Mouse (Mus musculus) CH12.LX (cell line): ENCODE data around the gene Rps5. TPM values are rescaled to one million over a fixed set of nuclear protein-coding genes. Genes with fewer than 3 reads are reported as not detected.

Experiments
- DNase-seq: peaks from one replicate; pipeline ENCODE4 v3.0.0-alpha.2; 2013; ENCODE audit errors: extremely low read depth
- H3K27ac ChIP-seq: 2 replicates; pipeline ENCODE4 v1.5.1; 2012; ENCODE audit warnings: low read depth, mild to moderate bottlenecking, control low read depth, moderate library complexity; ENCODE audit not compliant: insufficient read depth
- H3K27me3 ChIP-seq: replicated peaks from 2 replicates; pipeline ENCODE3; 2012; ENCODE audit warnings: inconsistent platforms
- H3K36me3 ChIP-seq, 2 experiments: replicated peaks in 1 of 2; 2 replicates each; pipeline versions ENCODE3 to v1.6.1; 2012; ENCODE audit warnings: inconsistent platforms in 1 of 2, low read length in 1 of 2, mild to moderate bottlenecking in 1 of 2, mixed read lengths in 1 of 2, moderate library complexity in 1 of 2; ENCODE audit not compliant: control insufficient read depth in 1 of 2, insufficient read depth in 1 of 2
- H3K4me1 ChIP-seq, 2 experiments: 2 replicates each; pipeline ENCODE4 v1.6.1; 2012; ENCODE audit warnings: inconsistent platforms in 1 of 2, moderate library complexity in 1 of 2; ENCODE audit not compliant: insufficient read depth in 2 of 2, control insufficient read depth in 1 of 2
- H3K4me2 ChIP-seq: 2 replicates; pipeline ENCODE4 v1.6.1; 2012; ENCODE audit warnings: low read depth, mild to moderate bottlenecking, control low read depth; ENCODE audit not compliant: poor library complexity, insufficient read depth, severe bottlenecking
- H3K4me3 ChIP-seq, 3 experiments: fragments of 150-350 bp in 1 of 3; sonication (generic) in 1 of 3; replicated peaks in 1 of 3; 2 replicates each; pipeline versions ENCODE3 to v1.5.1; 2011 to 2012; ENCODE audit warnings: low read depth in 2 of 3, low read length in 2 of 3, mild to moderate bottlenecking in 2 of 3, moderate library complexity in 2 of 3, control low read depth in 1 of 3, improper control_type of control experiment in 1 of 3, inconsistent platforms in 1 of 3, mixed read lengths in 1 of 3; ENCODE audit not compliant: poor library complexity in 1 of 3
- H3K79me2 ChIP-seq: replicated peaks from 2 replicates; pipeline ENCODE4 v1.6.1; 2012; ENCODE audit warnings: mild to moderate bottlenecking, moderate library complexity; ENCODE audit not compliant: control insufficient read depth, poor library complexity, insufficient read depth, severe bottlenecking; ENCODE audit errors: extremely low read depth
- H3K9ac ChIP-seq: 2 replicates; pipeline ENCODE4 v1.6.1; 2012; ENCODE audit warnings: low read depth, mild to moderate bottlenecking, control low read depth, moderate library complexity; ENCODE audit not compliant: insufficient read depth
- H3K9me3 ChIP-seq: replicated peaks from 2 replicates; pipeline ENCODE3; 2012; ENCODE audit warnings: low read length, inconsistent platforms, mixed read lengths
- CHD1 ChIP-seq: IDR thresholded peaks from 2 replicates; pipeline ENCODE4 v1.6.1; 2012; ENCODE audit warnings: low read depth, low read length, improper control_type of control experiment, inconsistent platforms
- CHD2 ChIP-seq: IDR thresholded peaks from 2 replicates; pipeline ENCODE4 v1.6.1; 2011; ENCODE audit warnings: low read length, improper control_type of control experiment
- CTCF ChIP-seq, 2 experiments: IDR thresholded peaks in 1 of 2; conservative IDR thresholded peaks in 1 of 2; 2 replicates each; pipeline ENCODE4 v1.5.1; 2011 to 2012; ENCODE audit warnings: low read depth in 2 of 2, low read length in 2 of 2, improper control_type of control experiment in 1 of 2, inconsistent platforms in 1 of 2, mild to moderate bottlenecking in 1 of 2, moderate library complexity in 1 of 2
- E2F4 ChIP-seq: IDR thresholded peaks from 2 replicates; pipeline ENCODE4 v1.6.1; 2011; ENCODE audit warnings: low read depth, low read length, improper control_type of control experiment; ENCODE audit not compliant: insufficient replicate concordance
- ELF1 ChIP-seq: IDR thresholded peaks from 2 replicates; pipeline ENCODE4 v1.6.1; 2014; ENCODE audit warnings: low read depth, mild to moderate bottlenecking, inconsistent platforms, low read length, improper control_type of control experiment
- EP300 ChIP-seq: IDR thresholded peaks from 2 replicates; pipeline ENCODE4 v1.6.1; 2011; ENCODE audit warnings: low read length, improper control_type of control experiment
- ETS1 ChIP-seq: conservative IDR thresholded peaks from 2 replicates; pipeline ENCODE4 v1.6.1; 2012; ENCODE audit warnings: low read depth, mild to moderate bottlenecking, inconsistent platforms, low read length, improper control_type of control experiment, moderate library complexity
- GABPA ChIP-seq: IDR thresholded peaks from 2 replicates; pipeline ENCODE4 v1.6.1; 2012; ENCODE audit warnings: low read depth, low read length, improper control_type of control experiment, inconsistent platforms; ENCODE audit not compliant: insufficient replicate concordance
- JUN ChIP-seq: IDR thresholded peaks from 2 replicates; pipeline ENCODE4 v1.6.1; 2011; ENCODE audit warnings: low read depth, mild to moderate bottlenecking, low read length, improper control_type of control experiment, moderate library complexity; ENCODE audit not compliant: insufficient read depth
- MAZ ChIP-seq: IDR thresholded peaks from 2 replicates; pipeline ENCODE4 v1.6.1; 2012; ENCODE audit warnings: low read depth, mild to moderate bottlenecking, inconsistent platforms, low read length, improper control_type of control experiment, moderate library complexity
- MEF2A ChIP-seq: IDR thresholded peaks from 2 replicates; pipeline ENCODE4 v1.6.1; 2014; ENCODE audit warnings: low read depth, mild to moderate bottlenecking, inconsistent platforms, low read length, improper control_type of control experiment, borderline replicate concordance
- MYC ChIP-seq: IDR thresholded peaks from 2 replicates; pipeline ENCODE4 v1.6.1; 2011; ENCODE audit warnings: low read depth, mild to moderate bottlenecking, improper control_type of control experiment, low read length
- POLR2A ChIP-seq: IDR thresholded peaks from 2 replicates; pipeline ENCODE4 v1.6.1; 2011; ENCODE audit warnings: low read depth, mild to moderate bottlenecking, improper control_type of control experiment, low read length
- POLR2AphosphoS2 ChIP-seq: IDR thresholded peaks from 2 replicates; pipeline ENCODE4 v1.6.1; 2011; ENCODE audit warnings: low read depth, low read length, improper control_type of control experiment
- RAD21 ChIP-seq: IDR thresholded peaks from 2 replicates; pipeline ENCODE4 v1.6.1; 2011; ENCODE audit warnings: low read depth, mild to moderate bottlenecking, low read length, improper control_type of control experiment, moderate library complexity
- TCF12 ChIP-seq: IDR thresholded peaks from 2 replicates; pipeline ENCODE4 v1.6.1; 2014; ENCODE audit warnings: low read depth, mild to moderate bottlenecking, inconsistent platforms, low read length, improper control_type of control experiment
- USF1 ChIP-seq: IDR thresholded peaks from 2 replicates; pipeline ENCODE4 v1.6.1; 2014; ENCODE audit warnings: low read depth, mild to moderate bottlenecking, inconsistent platforms, low read length, improper control_type of control experiment
- USF2 ChIP-seq: conservative IDR thresholded peaks from 2 replicates; pipeline ENCODE4 v1.6.1; 2011; ENCODE audit warnings: low read depth, low read length, improper control_type of control experiment
- ZC3H11A ChIP-seq: IDR thresholded peaks from 2 replicates; pipeline ENCODE4 v1.6.1; 2012; ENCODE audit warnings: low read depth, mild to moderate bottlenecking, inconsistent platforms, low read length, improper control_type of control experiment
- ZMIZ1 ChIP-seq: IDR thresholded peaks from 2 replicates; pipeline ENCODE4 v1.6.1; 2012; ENCODE audit warnings: low read depth, mild to moderate bottlenecking, inconsistent platforms, low read length, improper control_type of control experiment
- ZNF384 ChIP-seq: IDR thresholded peaks from 2 replicates; pipeline ENCODE4 v1.6.1; 2012; ENCODE audit warnings: low read depth, low read length, improper control_type of control experiment, inconsistent platforms
- dilution Hi-C: fragments of 300-500 bp; cut with MboI; formaldehyde crosslinking; loops from 2 replicates; pipeline ENCODE4 v1.14.3; 2020; ENCODE audit warnings: low sequenced_read_pairs; ENCODE audit not compliant: extremely low pct_unique_long_range_greater_than_20kb, extremely low pct_ligation_motif_present
- in situ Hi-C: fragments of 300-500 bp; cut with MboI; formaldehyde crosslinking; loops from 3 replicates; pipeline ENCODE4 v1.14.3; 2019; ENCODE audit warnings: low sequenced_read_pairs, low pct_ligation_motif_present, low pct_unique_long_range_greater_than_20kb, mixed read lengths
- polyA plus RNA-seq: library from polyadenylated mRNA; unstranded; fragments of >175 nt; gene quantifications from 2 replicates; pipeline ENCODE4 v1.2.1, GENCODE M21; 2012; ENCODE audit warnings: low read depth; ENCODE audit not compliant: insufficient read length
- total RNA-seq, 2 experiments: library from RNA; depleted of rRNA; stranded (reverse); fragments of 300-350 nt in 1 of 2; fragments of >200 nt in 1 of 2; gene quantifications; 2 replicates each; pipeline ENCODE4 v1.2.3; 2012 to 2014

The Rps5 gene
- total and polyA plus RNA-seq, 3 experiments: 2,088 to 4,293 (median 4,026) TPM

DNA sequence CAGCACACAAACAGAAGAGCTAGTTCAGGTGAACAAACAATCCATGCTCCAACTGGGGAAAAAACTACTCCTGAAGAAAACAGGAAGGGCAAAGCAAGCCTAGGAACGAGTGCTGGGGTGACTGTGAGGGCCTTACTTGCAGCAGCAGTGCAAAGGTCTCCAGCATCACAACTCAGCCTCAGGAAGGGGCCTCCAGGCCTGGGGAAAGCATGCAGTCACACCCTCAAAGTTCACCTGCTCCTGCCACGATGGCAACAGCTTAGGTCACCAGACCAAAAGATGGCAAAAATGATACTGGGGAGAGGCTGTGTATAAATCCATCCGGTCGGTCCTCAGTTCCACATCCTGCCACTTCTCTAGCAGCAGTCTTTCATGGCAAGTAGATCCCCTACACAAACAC is 36.9 kb downstream of the Rps5 start:
- dilution Hi-C loops (no loop called here), in situ Hi-C loops (no loop called here)
- Histone ChIP-seq H3K4me1 (peaks cover 0 to 30% of the 10 kb centered on the region in 2 experiments; a peak in 2 of 4 replicates), H3K4me2 (no peak overlapping the region), H3K27ac (no peak overlapping the region), H3K79me2 (no peaks in the 10 kb centered on the region)
- TF ChIP-seq TCF12: no peak
- TF ChIP-seq JUN: no peak
- no peak for TF ChIP-seq MAZ
- TF ChIP-seq ZC3H11A: no peak
- TF ChIP-seq CHD2: no peak
- no peak for TF ChIP-seq ELF1
- TF ChIP-seq ZMIZ1: no peak
- TF ChIP-seq ETS1: no peak
- no peak for TF ChIP-seq EP300
- TF ChIP-seq, all 38 proteins: peak for 0
- H3K36me3 ChIP-seq: no peaks in the 10 kb centered on the region
- DNase-seq: no peak
- no peak overlapping the region for H3K4me3 ChIP-seq
- H3K9me3 ChIP-seq: no peaks in the 10 kb centered on the region
- no peak overlapping the region for H3K9ac ChIP-seq
- H3K27me3 ChIP-seq: no peaks in the 10 kb centered on the region

DNA sequence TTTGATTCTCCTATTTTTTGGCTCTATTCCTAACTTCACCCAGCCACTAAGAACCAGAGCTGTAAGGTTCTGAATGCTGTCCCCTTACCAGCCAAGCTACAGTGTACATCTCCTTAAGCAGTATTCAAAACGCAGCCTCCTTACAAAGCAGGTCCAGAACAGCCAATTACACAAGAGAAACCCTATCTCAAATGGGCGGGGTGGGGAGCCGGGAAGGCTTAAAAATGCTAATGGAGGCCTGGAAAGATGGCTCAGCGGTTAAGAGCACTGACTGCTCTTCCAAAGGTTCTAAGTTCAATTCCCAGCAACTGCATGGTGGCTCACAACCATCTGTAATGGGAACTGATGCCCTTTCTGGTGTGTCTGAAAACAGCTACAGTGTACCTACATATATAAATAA is 37.6 kb downstream of the Rps5 start:
- no peak overlapping the region for H3K9ac ChIP-seq
- no peak overlapping the region for H3K27ac ChIP-seq
- no peaks in the 10 kb centered on the region for H3K79me2 ChIP-seq
- no peak for DNase-seq
- TF ChIP-seq MAZ (no peak), USF1 (no peak), POLR2AphosphoS2 (no peak), USF2 (no peak), CHD2 (no peak), E2F4 (no peak), ZC3H11A (no peak), ZMIZ1 (no peak), CTCF (conservative IDR thresholded peaks at IDR 0.05 in 1 of 2, IDR thresholded peaks at IDR 0.05 in 1 of 2; ENCODE audit: low read depth in 2 of 2, low read length in 2 of 2) (no peak), GABPA (no peak), ZNF384 (no peak), RAD21 (no peak), MEF2A (no peak), TCF12 (no peak), POLR2A (no peak), CHD1 (no peak), MYC (no peak)
- H3K9me3 ChIP-seq: no peaks in the 10 kb centered on the region
- no peaks in the 10 kb centered on the region for H3K36me3 ChIP-seq
- peaks cover 0 to 33% of the 10 kb centered on the region in 2 experiments; a peak in 2 of 4 replicates for H3K4me1 ChIP-seq
- dilution Hi-C loops (no loop called here), in situ Hi-C loops (no loop called here)
- H3K27me3 ChIP-seq: no peaks in the 10 kb centered on the region
- no peak overlapping the region for H3K4me3 ChIP-seq
- no peak overlapping the region for H3K4me2 ChIP-seq
